Mouse (Mus musculus): ENCODE measurements around the gene Wnt1. TPM values are rescaled to one million over a fixed set of nuclear protein-coding genes. Genes with fewer than 3 reads are reported as not detected.
"Not testable (repeated sequence)": the region's sequence is repeated elsewhere in the genome, so short reads cannot be mapped to it uniquely, and the experiment has no call there.

The Wnt1 gene
- total RNA-seq, 2 experiments from 2014 or later = not detected

- DNase-seq (ENCODE audit: low spot score in 2 of 2) = peak; percentile 77 to 84
Measured at GRCm38 (mm10) chr15:98805324-98806040, 15.8 kb downstream of the Wnt1 start.

GRCm38 (mm10) chr15:98806071-98806808, 16.6 kb downstream of the Wnt1 start:
- DNase-seq (ENCODE audit: low spot score in 2 of 2) = no peak

- DNase-seq (ENCODE audit: low spot score in 2 of 2) = peak in 1 of 2 experiments; percentile 44
Measured at GRCm38 (mm10) chr15:98806809-98807770, 17.4 kb downstream of the Wnt1 start.

- DNase-seq (ENCODE audit: low spot score in 2 of 2) = peak; percentile 86
Measured at GRCm38 (mm10) chr15:98807895-98808650, 18.4 kb downstream of the Wnt1 start.

- peak; percentile 55 to 71 for DNase-seq (ENCODE audit: low spot score in 2 of 2)
Measured at GRCm38 (mm10) chr15:98808651-98809134, 19.0 kb downstream of the Wnt1 start.

- no peak for DNase-seq (ENCODE audit: low spot score in 2 of 2)
Measured at GRCm38 (mm10) chr15:98809390-98809789, 19.7 kb downstream of the Wnt1 start, which contains the start of gene Ddn. Ddn (minus strand) TSS chr15:98809490.

- DNase-seq (ENCODE audit: low spot score in 2 of 2) = not testable (repeated sequence)
Measured at GRCm38 (mm10) chr15:98810212-98810611, 20.6 kb downstream of the Wnt1 start.

GRCm38 (mm10) chr15:98812741-98813424, 23.2 kb downstream of the Wnt1 start:
- no peak for DNase-seq (ENCODE audit: low spot score in 2 of 2)

- no peak for DNase-seq (ENCODE audit: low spot score in 2 of 2)
Measured at GRCm38 (mm10) chr15:98818171-98818570, 28.5 kb downstream of the Wnt1 start.

- DNase-seq (ENCODE audit: low spot score in 2 of 2) = no peak
Measured at GRCm38 (mm10) chr15:98820937-98821336, 31.3 kb downstream of the Wnt1 start.

- no peak for DNase-seq (ENCODE audit: low spot score in 2 of 2)
Measured at GRCm38 (mm10) chr15:98821403-98821802, 31.7 kb downstream of the Wnt1 start.

- DNase-seq (ENCODE audit: low spot score in 2 of 2) = no peak
Measured at GRCm38 (mm10) chr15:98822147-98822546, 32.5 kb downstream of the Wnt1 start.

GRCm38 (mm10) chr15:98823434-98823833, 33.8 kb downstream of the Wnt1 start:
- DNase-seq (ENCODE audit: low spot score in 2 of 2) = no peak

- no peak for DNase-seq (ENCODE audit: low spot score in 2 of 2)
Measured at GRCm38 (mm10) chr15:98827611-98828011, 38.0 kb downstream of the Wnt1 start.

GRCm38 (mm10) chr15:98830736-98831683, 41.4 kb downstream of the Wnt1 start, which contains the start of gene Prkag1:
Prkag1 (minus strand) TSS chr15:98831521.
- peak; percentile 95 to 97 for DNase-seq (ENCODE audit: low spot score in 2 of 2)

GRCm38 (mm10) chr15:98831684-98832035, 42.0 kb downstream of the Wnt1 start:
- DNase-seq (ENCODE audit: low spot score in 2 of 2) = no peak

- DNase-seq (ENCODE audit: low spot score in 2 of 2) = no peak
Measured at GRCm38 (mm10) chr15:98832161-98833058, 42.8 kb downstream of the Wnt1 start.

GRCm38 (mm10) chr15:98833281-98833680, 43.6 kb downstream of the Wnt1 start:
- DNase-seq (ENCODE audit: low spot score in 2 of 2) = no peak
